Mouse (Mus musculus) gastrocnemius, adult 18-20 months (tissue): ENCODE data around the gene Usp7. TPM values are rescaled to one million over a fixed set of nuclear protein-coding genes. Genes with fewer than 3 reads are reported as not detected.
"Not testable (repeated sequence)": the region's sequence is repeated elsewhere in the genome, so short reads cannot be mapped to it uniquely, and the experiment has no call there.

Source experiments
- DNase-seq: peaks from one replicate; pipeline ENCODE4 v3.0.0; 2021; ENCODE audit warnings: low spot score
- total RNA-seq, 2 experiments: library from RNA; stranded (reverse); gene quantifications; 2 replicates each; pipeline ENCODE4 v1.2.3; 2021

The Usp7 gene
- total RNA-seq, 2 experiments from 2014 or later, result 56.1 to 62.5 TPM

GRCm38 (mm10) chr16:8783198-8783913 is 8.8 kb downstream of the Usp7 start:
- DNase-seq, result no peak

DNA sequence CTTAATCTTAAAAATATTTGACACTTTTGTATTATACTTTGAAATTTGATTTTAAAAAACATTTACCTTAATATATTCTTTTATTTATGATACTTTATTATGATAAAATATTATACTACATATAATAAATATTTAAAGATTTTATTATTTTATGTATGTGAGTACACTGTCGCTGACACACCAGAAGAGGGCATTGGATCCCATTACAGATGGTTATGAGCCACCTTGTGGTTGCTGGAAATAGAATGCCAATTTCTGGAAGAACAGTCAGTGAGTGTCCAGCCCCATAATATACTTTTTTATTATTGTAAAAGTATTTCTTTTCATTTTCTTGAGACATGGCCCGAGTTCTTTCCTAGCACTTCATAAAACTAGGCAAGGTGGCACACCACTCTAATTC is 10.4 kb downstream of the Usp7 start:
- no peak for DNase-seq

GRCm38 (mm10) chr16:8781191-8781590 is 10.9 kb downstream of the Usp7 start:
- DNase-seq, result no peak

- no peak for DNase-seq
Observed at GRCm38 (mm10) chr16:8780187-8780586, 11.9 kb downstream of the Usp7 start.

GRCm38 (mm10) chr16:8778697-8779096 is 13.4 kb downstream of the Usp7 start:
- DNase-seq, result no peak

DNA sequence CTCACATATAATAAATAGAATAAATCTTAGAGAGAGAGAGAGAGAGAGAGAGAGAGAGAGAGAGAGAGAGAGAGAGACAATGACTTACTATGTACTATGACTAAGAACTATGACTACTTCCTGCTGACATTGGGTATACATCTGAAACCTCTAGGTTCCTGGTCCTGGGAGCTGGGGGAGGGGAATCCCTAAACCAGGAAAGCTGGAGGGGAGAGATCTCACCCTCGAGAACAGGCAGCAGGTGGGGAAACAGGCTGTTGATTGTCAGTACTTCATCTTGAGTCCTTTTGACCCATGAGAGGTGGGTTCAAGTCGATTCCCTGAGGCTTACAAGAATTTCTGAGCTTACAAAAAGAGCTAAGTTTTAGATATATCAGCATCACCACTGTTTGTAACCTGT is 14.9 kb downstream of the Usp7 start:
- no peak for DNase-seq

GRCm38 (mm10) chr16:8776634-8777033 is 15.5 kb downstream of the Usp7 start:
- DNase-seq, result no peak

DNA sequence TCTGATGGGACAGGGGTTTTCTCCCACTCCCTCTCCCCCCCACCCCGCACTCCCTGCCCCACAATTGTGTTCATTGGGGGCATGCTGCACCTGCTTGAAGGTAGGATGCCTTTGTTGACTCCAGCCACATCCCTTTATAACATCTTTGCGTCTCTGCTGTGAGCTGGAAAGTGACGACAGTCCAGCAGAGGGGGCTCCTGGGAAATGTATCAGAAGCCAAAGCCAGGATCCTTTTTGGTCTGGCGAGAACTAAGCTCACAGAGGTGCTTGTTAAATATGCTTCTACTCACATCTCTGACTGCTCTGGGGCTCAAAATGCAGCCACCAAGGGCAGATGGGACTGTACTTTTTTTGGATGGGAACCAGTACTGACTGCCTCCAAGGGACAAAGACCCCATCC is 21.0 kb downstream of the Usp7 start:
- no peak for DNase-seq

DNA sequence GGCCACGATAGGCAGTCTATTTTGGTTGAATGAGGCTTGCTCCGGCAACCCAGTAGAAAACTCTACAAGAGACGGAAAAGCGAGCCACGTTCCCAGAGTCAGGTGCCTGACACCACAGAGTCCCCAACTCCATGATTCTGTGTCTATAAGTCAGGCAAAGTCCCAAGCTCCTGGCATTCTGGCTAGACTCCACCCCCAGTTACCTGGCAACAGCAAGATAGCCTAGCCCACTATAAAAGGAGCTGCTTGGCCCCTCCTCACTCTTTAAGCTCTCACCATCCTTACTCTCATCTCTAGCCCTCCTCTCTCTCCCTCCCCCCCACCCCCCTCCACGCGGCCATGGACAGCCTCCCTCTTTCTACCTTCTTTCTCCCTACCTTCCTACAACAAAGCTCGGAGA is 21.8 kb downstream of the Usp7 start:
- DNase-seq, result not testable (repeated sequence)

GRCm38 (mm10) chr16:8769466-8769865 is 22.6 kb downstream of the Usp7 start:
- no peak for DNase-seq

GRCm38 (mm10) chr16:8769065-8769464 is 23.0 kb downstream of the Usp7 start:
- peak; percentile 84 for DNase-seq

GRCm38 (mm10) chr16:8768588-8768987 is 23.5 kb downstream of the Usp7 start:
- DNase-seq, result no peak

- DNase-seq, result no peak
Observed at GRCm38 (mm10) chr16:8768071-8768470, 24.0 kb downstream of the Usp7 start.

- DNase-seq, result no peak
Observed at GRCm38 (mm10) chr16:8767133-8768052, 24.7 kb downstream of the Usp7 start.

DNA sequence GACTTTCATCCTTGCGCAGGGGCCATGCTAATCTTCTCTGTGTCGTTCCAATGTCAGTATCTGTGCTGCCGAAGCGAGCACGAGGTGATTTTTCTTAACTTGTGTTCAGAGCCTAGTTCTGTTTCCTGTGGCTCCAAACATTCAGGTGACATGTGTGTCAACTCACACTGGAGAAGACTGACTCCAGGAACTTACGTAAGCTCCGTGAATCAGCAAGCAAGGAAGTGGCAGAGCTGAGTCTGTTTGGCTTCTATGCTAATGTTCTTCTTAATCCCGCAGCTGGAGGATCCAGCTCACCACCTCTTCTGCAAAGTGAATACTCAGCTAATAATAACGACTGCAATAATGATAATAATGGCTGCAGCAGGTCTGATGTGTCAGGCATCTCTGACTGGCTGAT is 25.9 kb downstream of the Usp7 start:
- no peak for DNase-seq

GRCm38 (mm10) chr16:8764124-8764907 is 27.8 kb downstream of the Usp7 start:
- no peak for DNase-seq

GRCm38 (mm10) chr16:8763028-8763427 is 29.1 kb downstream of the Usp7 start:
- no peak for DNase-seq

GRCm38 (mm10) chr16:8761894-8762293 is 30.2 kb downstream of the Usp7 start:
- no peak for DNase-seq

GRCm38 (mm10) chr16:8761005-8761404 is 31.1 kb downstream of the Usp7 start:
- no peak for DNase-seq

DNA sequence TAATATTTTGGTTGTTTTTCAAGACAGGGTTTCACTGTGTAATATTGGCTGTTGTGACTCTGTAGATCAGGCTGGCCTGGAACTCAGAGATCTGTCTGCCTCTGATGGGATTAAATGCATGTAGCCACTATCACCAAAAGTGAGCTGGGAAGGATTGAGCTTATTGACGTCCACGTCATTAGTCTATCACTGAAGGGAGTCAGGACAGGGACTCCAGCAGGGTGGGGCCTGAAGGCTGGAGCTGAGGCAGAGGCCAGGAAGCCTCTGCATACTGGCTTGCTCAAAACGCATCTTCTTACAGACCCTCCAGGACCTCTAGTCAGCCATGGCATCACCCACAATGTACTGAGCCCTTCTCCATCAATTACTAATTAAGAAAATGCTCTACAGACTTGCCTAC is 33.1 kb downstream of the Usp7 start:
- no peak for DNase-seq

DNA sequence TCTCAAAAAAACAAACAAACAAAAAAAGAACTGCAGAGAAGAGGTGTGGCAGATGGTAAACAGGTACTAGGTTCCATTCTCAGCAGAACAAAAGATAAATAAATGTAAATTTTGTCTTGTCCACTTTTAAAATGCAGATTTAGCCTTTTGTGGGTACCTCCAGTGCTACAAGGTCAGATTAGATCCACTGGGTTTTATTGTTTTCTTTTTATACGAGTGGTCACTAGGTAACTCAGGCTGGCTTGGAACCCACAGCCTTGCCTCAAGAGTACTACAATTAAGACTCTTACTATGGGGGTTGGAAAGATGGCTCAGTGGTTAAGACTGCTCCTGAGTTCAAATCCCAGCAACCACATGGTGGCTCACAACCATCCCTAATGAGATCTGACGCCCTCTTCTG is 33.9 kb downstream of the Usp7 start:
- DNase-seq, result no peak

GRCm38 (mm10) chr16:8757586-8757985 is 34.5 kb downstream of the Usp7 start:
- DNase-seq, result not testable (repeated sequence)
